Mouse (Mus musculus) megakaryocyte, adult 5-6 weeks (primary cell): ENCODE results near the gene Smgc. TPM values are rescaled to one million over a fixed set of nuclear protein-coding genes. Genes with fewer than 3 reads are reported as not detected.
"Not testable (repeated sequence)": the region's sequence is repeated elsewhere in the genome, so short reads cannot be mapped to it uniquely, and the experiment has no call there.

Source experiments
- ATAC-seq: 2 replicates; pipeline ENCODE4 v1.8.0; 2016; ENCODE audit warnings: mild to moderate bottlenecking, inconsistent platforms; ENCODE audit not compliant: poor library complexity, severe bottlenecking
- total RNA-seq, 2 experiments: library from RNA; stranded (forward) in 1 of 2; stranded (reverse) in 1 of 2; fragments of 153-499, 151-499 nt in 1 of 2; fragments of 221-1000, 200-1000 nt in 1 of 2; gene quantifications; 2 replicates each; pipeline versions ENCODE4 v1.2.3 to v1.2.4; 2015 to 2017

Gene Smgc
- total RNA-seq (2015), result 0.27 TPM in 1 of 2 replicates, not detected in the other
- total RNA-seq (2017), result not detected in 2 replicates

DNA sequence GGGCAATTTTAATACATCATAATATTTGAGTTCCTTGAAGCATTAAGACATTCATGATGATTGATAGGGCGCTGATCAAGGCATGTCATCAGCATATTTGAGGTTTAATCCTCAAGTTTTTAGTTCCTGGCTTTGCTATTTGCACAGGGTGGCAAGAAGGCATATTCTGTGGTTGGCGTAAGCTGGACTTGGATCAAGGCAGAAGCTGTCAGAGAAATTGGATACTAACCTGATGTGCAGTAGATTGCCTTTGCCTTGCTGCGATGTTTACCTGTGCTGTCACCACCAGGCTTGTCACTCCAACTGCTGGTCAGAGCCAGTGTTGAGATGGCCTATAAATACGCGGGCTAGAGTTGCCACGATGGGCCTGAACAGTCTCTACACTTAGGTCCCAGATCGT lies at the start of gene Smgc:
TSS of gene Smgc (plus strand) at position 301 of the 400 bp plus-strand sequence.
- no peak for ATAC-seq

DNA sequence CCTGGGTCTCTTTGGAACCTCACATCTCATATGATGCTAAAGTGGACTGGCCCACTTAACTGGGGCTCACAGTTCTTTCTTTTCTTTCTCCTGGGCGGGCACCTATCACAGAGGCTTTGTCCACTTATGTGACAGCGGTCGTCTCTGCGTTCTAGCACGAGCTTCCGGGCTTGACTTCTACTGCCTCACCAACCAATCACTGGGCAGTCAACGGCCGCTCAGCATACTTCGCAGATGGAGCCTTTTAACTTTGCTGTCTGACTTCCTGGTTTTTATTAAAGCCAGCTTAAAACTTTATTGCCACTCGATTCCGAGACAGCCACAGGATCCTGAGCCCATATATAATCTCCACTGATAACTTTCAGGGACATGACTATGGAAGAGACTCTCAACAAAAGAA lies 49.7 kb upstream of the Smgc start:
- ATAC-seq, result no peak

DNA sequence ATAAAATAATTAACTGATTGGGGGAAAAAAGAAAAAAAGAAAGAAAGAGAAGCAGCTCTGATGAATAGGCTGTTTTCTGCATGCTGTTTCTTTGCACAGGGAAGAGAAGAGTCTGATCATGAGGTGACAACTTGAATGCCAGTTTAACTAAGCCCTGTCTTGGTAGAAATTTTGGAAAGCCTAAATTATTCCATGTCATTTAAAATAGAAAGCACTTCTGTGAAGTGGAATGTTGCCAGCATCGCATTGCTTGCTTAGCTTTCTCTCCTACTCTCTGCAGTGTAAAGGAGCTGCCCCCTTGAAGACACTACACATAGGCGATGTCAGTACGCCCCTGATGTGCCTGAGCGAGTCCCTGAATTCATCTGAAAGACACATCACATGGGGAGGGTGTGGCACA lies 31.6 kb upstream of the Smgc start:
- no peak for ATAC-seq

DNA sequence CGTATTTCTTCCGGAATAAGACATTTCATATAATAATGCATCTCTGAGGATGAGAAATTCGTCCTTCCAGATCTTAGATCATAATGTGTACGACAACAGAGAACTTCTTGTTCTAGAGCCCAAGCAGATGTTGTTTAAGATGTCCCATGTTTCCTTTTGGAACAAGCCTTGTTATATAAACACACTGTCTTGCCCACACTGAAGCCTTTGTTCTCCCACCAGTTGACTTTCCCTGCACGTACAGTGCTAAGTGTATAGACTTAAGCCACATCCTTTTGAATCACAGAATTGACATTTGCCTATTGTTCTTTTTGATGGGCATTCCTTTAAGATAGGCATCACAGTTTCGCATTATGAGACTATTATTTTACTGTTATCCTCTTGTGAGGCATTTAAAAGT lies 2.7 kb upstream of the Smgc start:
- ATAC-seq, result no peak

DNA sequence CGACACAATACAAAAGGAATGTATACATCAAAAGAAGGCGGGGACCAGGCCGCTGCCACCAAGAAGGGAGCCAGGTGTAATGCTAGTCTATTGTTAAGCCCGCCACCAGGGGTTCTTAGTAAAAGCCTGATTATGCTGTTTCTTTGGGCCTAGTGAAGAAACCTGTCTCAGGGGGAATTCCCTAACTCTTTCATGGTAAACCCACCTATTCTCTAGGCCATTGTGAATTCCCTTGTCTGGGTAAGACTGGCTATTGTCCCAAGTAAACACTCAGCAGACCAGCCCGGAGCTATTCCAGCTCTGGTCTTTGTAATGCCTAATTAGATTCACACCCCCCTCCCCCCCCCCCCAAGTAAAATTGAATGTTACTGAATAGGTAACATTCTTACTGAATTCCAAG lies 26.1 kb downstream of the Smgc start:
- not testable (repeated sequence) for ATAC-seq

DNA sequence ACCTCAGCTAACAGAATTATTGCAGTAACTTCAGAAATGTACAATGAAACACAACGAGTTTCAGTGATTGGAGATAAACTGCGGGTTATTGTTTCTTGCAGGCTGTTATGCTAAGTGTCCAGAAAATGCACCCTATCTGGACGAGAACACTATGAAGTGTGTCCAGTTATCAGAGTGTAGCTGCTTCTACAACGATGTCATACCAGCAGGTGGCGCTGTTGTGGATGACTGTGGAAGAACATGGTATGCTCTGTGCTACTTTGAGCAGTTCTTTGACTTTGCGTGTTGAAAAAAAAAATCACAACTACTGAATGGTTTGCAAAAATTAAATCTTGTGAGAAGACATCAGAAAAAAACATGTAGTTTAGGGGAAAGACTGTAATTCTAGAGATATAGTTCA lies 62.2 kb downstream of the Smgc start:
- no peak for ATAC-seq

DNA sequence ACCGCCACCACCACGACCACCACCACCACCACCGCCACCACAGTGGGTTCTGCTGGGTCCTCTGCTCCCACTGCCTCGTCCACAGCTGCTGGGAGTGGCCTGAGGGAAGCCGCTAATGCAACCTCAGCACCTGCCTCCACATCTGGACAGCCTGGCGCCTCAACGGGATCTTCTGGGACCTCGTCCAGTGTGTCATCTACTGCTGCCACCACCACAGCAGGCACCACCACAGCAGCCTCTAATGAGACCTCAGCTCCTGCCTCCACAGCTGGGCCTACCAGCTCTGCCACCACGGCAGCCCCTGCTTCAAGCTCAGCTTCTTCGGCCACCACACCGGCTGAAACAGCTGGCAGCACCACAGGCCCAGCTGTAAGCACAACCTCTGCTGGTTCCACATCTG lies 69.0 kb downstream of the Smgc start:
- ATAC-seq, result not testable (repeated sequence)

Other genes with a start within 250 kb of the Smgc start
- 69.0 and 92.7 TPM in 2 replicates for gene Lrrk2, start 165.1 kb upstream of the Smgc start, total RNA-seq (2015)
- 80.1 and 87.1 TPM in 2 replicates for gene Lrrk2, start 165.1 kb upstream of the Smgc start, total RNA-seq (2017)
- gene Cntn1, start 212.9 kb downstream of the Smgc start, total RNA-seq (2015), result not detected in 2 replicates
- gene Cntn1, start 212.9 kb downstream of the Smgc start, total RNA-seq (2017), result not detected in 2 replicates